Mouse (Mus musculus): Measurements from ENCODE around the gene Eif4g3. TPM values are rescaled to one million over a fixed set of nuclear protein-coding genes. Genes with fewer than 3 reads are reported as not detected.

Eif4g3 gene
- total and polyA plus RNA-seq, 3 experiments = 29.1 to 43.7 (median 39.7) TPM

- TF ChIP-seq EP300 (IDR thresholded peaks at IDR 0.05; ENCODE audit: insufficient read depth, low read depth, low read length) = no peak
- TF ChIP-seq POLR2A (IDR thresholded peaks at IDR 0.05; ENCODE audit: insufficient read depth, low read depth, low read length) = no peak
- TF ChIP-seq CTCF (IDR thresholded peaks at IDR 0.05) = peak; percentile 51
- Histone ChIP-seq H3K27me3 (ENCODE audit: control insufficient read depth, insufficient read depth, low read length) (no peaks in the 10 kb centered on the region), H3K4me1 (ENCODE audit: control insufficient read depth, insufficient read depth, low read length) (no peaks in the 10 kb centered on the region), H3K36me3 (ENCODE audit: control insufficient read depth, insufficient read depth, low read length) (no peaks in the 10 kb centered on the region), H3K27ac (no peak overlapping the region), H3K79me2 (replicated peaks; ENCODE audit: control insufficient read depth, insufficient read depth, low read length) (no peaks in the 10 kb centered on the region), H3K4me3 (no peak overlapping the region), H3K9ac (ENCODE audit: low read depth, low read length) (no peak overlapping the region)
- intact Hi-C loops (cut with DNase I) = no loop called here
- DNase-seq = no peak
- WGBS = 62% methylated on average over 10 of the region's 10 CpGs
Measured at GRCm38 (mm10) chr4:138119740-138120139, 126.9 kb downstream of the Eif4g3 start.

DNA sequence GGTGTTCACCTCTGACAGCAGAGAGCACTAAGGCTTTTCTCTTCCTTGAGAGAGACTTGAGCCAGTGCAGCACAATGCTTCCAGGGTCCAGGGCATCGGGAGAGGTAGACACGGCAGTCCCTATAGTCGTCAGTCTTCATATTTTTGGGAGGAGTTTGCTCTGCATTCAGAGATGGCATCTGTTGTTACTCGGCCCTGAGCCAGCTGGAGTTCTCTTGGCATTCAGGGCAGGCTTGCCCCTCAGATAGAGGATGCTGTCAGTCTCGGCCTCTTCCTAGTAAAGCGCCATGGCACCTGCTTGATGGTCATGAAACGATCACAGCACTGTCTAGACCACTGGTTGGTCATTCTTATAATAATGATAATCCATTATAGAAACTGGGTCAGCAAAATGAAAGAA, 131.2 kb downstream of the Eif4g3 start:
- no peak overlapping the region for H3K9ac ChIP-seq (ENCODE audit: low read depth, low read length)
- DNase-seq = no peak
- no peaks in the 10 kb centered on the region for H3K36me3 ChIP-seq (ENCODE audit: control insufficient read depth, insufficient read depth, low read length)
- no peak overlapping the region for H3K27ac ChIP-seq
- intact Hi-C loops (cut with DNase I) = no loop called here
- H3K79me2 ChIP-seq (replicated peaks; ENCODE audit: control insufficient read depth, insufficient read depth, low read length) = no peaks in the 10 kb centered on the region
- H3K27me3 ChIP-seq (ENCODE audit: control insufficient read depth, insufficient read depth, low read length) = no peaks in the 10 kb centered on the region
- WGBS = 75% methylated on average over 7 of the region's 7 CpGs
- no peaks in the 10 kb centered on the region for H3K4me1 ChIP-seq (ENCODE audit: control insufficient read depth, insufficient read depth, low read length)
- TF ChIP-seq EP300 (IDR thresholded peaks at IDR 0.05; ENCODE audit: insufficient read depth, low read depth, low read length) = no peak
- TF ChIP-seq CTCF (IDR thresholded peaks at IDR 0.05) = no peak
- TF ChIP-seq POLR2A (IDR thresholded peaks at IDR 0.05; ENCODE audit: insufficient read depth, low read depth, low read length) = no peak
- no peak overlapping the region for H3K4me3 ChIP-seq

DNA sequence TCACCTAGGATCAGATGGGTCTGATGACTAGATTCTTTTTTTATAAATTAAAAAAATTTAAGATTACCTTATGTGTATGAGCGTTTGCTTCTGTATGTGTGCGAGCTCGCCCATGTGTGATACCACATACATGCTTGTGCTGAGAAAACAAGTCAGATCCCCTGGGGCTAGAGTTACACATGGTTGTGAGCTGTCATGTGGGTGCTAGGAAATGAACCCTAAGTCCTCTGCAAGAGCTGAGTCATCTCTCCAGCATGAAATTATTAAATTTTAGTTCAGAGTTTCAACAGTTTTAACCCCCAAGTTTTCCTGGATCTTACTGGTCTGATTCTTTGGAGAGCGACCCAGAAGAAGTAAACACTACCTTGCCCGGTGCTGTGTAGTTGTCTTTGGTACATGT, 134.5 kb downstream of the Eif4g3 start:
- Histone ChIP-seq H3K4me1 (ENCODE audit: control insufficient read depth, insufficient read depth, low read length) (peaks cover 2% of the 10 kb centered on the region; the same call in 1 of the 2 replicates), H3K27ac (no peak overlapping the region; the same call in 1 of the 2 replicates), H3K27me3 (ENCODE audit: control insufficient read depth, insufficient read depth, low read length) (no peaks in the 10 kb centered on the region), H3K4me3 (no peak overlapping the region), H3K9ac (ENCODE audit: low read depth, low read length) (no peak overlapping the region), H3K79me2 (replicated peaks; ENCODE audit: control insufficient read depth, insufficient read depth, low read length) (no peaks in the 10 kb centered on the region; the same call in 1 of the 2 replicates), H3K36me3 (ENCODE audit: control insufficient read depth, insufficient read depth, low read length) (no peaks in the 10 kb centered on the region)
- DNase-seq = no peak
- TF ChIP-seq POLR2A (IDR thresholded peaks at IDR 0.05; ENCODE audit: insufficient read depth, low read depth, low read length) (no peak), CTCF (IDR thresholded peaks at IDR 0.05) (no peak), EP300 (IDR thresholded peaks at IDR 0.05; ENCODE audit: insufficient read depth, low read depth, low read length) (no peak)
- WGBS = 89% methylated on average over 5 of the region's 5 CpGs
- intact Hi-C loops (cut with DNase I) = no loop called here

GRCm38 (mm10) chr4:138127781-138128180, 135.0 kb downstream of the Eif4g3 start:
- Histone ChIP-seq H3K27ac (no peak overlapping the region), H3K4me3 (no peak overlapping the region), H3K9ac (ENCODE audit: low read depth, low read length) (no peak overlapping the region), H3K36me3 (ENCODE audit: control insufficient read depth, insufficient read depth, low read length) (no peaks in the 10 kb centered on the region), H3K4me1 (ENCODE audit: control insufficient read depth, insufficient read depth, low read length) (peaks cover 2% of the 10 kb centered on the region; the same call in 1 of the 2 replicates), H3K79me2 (replicated peaks; ENCODE audit: control insufficient read depth, insufficient read depth, low read length) (no peaks in the 10 kb centered on the region; the same call in 1 of the 2 replicates), H3K27me3 (ENCODE audit: control insufficient read depth, insufficient read depth, low read length) (no peaks in the 10 kb centered on the region)
- WGBS = 83% methylated on average over 7 of the region's 7 CpGs
- TF ChIP-seq CTCF (IDR thresholded peaks at IDR 0.05) = no peak
- no peak for TF ChIP-seq EP300 (IDR thresholded peaks at IDR 0.05; ENCODE audit: insufficient read depth, low read depth, low read length)
- no peak for TF ChIP-seq POLR2A (IDR thresholded peaks at IDR 0.05; ENCODE audit: insufficient read depth, low read depth, low read length)
- DNase-seq = no peak
- intact Hi-C loops (cut with DNase I) = no loop called here

DNA sequence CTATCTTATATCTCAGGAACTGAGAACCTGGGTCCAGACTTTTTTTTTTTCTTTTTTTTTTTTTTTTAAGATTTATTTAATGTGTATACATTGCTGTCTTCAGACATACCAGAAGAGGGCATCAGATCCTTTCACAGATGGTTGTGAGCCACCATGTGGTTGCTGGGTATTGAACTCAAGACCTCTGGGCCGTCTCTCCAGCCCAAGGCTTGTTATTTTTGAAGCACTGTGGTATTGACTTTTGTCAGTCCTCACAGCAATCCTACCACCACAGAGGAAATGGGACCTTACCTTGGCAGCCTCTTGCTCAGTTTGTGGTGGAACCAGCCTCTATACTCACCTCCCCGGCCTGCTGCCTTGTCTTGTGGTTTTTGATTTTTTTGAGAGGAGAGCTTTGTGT, 137.3 kb downstream of the Eif4g3 start:
- intact Hi-C loops (cut with DNase I) = no loop called here
- Histone ChIP-seq H3K27me3 (ENCODE audit: control insufficient read depth, insufficient read depth, low read length) (no peaks in the 10 kb centered on the region), H3K9ac (ENCODE audit: low read depth, low read length) (no peak overlapping the region), H3K36me3 (ENCODE audit: control insufficient read depth, insufficient read depth, low read length) (no peaks in the 10 kb centered on the region), H3K4me1 (ENCODE audit: control insufficient read depth, insufficient read depth, low read length) (peaks cover 2% of the 10 kb centered on the region; the same call in 1 of the 2 replicates), H3K4me3 (no peak overlapping the region), H3K27ac (no peak overlapping the region), H3K79me2 (replicated peaks; ENCODE audit: control insufficient read depth, insufficient read depth, low read length) (no peaks in the 10 kb centered on the region; the same call in 1 of the 2 replicates)
- 76% methylated on average over 2 of the region's 2 CpGs for WGBS
- DNase-seq = no peak
- TF ChIP-seq EP300 (IDR thresholded peaks at IDR 0.05; ENCODE audit: insufficient read depth, low read depth, low read length) = no peak
- TF ChIP-seq CTCF (IDR thresholded peaks at IDR 0.05) = peak; percentile 49

GRCm38 (mm10) chr4:138131226-138131625, 138.4 kb downstream of the Eif4g3 start:
- Histone ChIP-seq H3K4me1 (ENCODE audit: control insufficient read depth, insufficient read depth, low read length) (peaks cover 2% of the 10 kb centered on the region; the same call in 1 of the 2 replicates), H3K9ac (ENCODE audit: low read depth, low read length) (no peak overlapping the region), H3K27ac (no peak overlapping the region), H3K4me3 (no peak overlapping the region), H3K79me2 (replicated peaks; ENCODE audit: control insufficient read depth, insufficient read depth, low read length) (no peaks in the 10 kb centered on the region; the same call in 1 of the 2 replicates), H3K27me3 (ENCODE audit: control insufficient read depth, insufficient read depth, low read length) (no peaks in the 10 kb centered on the region), H3K36me3 (ENCODE audit: control insufficient read depth, insufficient read depth, low read length) (no peaks in the 10 kb centered on the region)
- TF ChIP-seq POLR2A (IDR thresholded peaks at IDR 0.05; ENCODE audit: insufficient read depth, low read depth, low read length) = no peak
- no peak for TF ChIP-seq EP300 (IDR thresholded peaks at IDR 0.05; ENCODE audit: insufficient read depth, low read depth, low read length)
- no peak for TF ChIP-seq CTCF (IDR thresholded peaks at IDR 0.05)
- intact Hi-C loops (cut with DNase I) = no loop called here
- peak in 1 of 2 experiments; percentile 23 for DNase-seq
- 46% methylated on average over 9 of the region's 9 CpGs for WGBS
